Mouse (Mus musculus) A20 (cell line): ENCODE measurements at regions not wholly inside any gene's neighbourhood (a gene's known extent, or its start where the extent isn't known, plus 50 kb on each side); places are given as distances from the start of the nearest gene placed in this dataset.
"Not testable (repeated sequence)": the region's sequence is repeated elsewhere in the genome, so short reads cannot be mapped to it uniquely, and the experiment has no call there.

Experiments used
- DNase-seq: peaks from one replicate; pipeline ENCODE4 v3.0.0-alpha.2; 2011; ENCODE audit warnings: low read depth, low spot score

DNA sequence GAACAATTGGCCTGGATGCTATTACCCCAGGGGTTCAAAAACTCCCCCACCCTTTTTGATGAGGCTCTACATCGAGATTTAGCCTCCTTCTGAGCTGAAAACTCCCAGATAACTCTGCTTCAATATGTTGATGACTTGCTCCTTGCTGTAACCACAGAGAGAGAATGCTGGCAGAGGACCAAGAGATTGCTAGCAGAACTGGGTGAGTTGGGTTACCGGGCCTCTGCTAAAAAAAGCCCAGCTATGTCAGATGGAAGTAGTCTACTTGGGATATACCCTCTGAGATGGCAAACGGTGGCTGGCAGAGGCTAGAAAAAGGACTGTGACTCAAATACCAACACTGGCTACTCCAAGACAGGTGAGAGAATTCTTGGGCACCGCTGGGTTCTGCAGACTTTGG, 63.9 kb upstream of the Gm906 start:
- DNase-seq, result not testable (repeated sequence)

DNA sequence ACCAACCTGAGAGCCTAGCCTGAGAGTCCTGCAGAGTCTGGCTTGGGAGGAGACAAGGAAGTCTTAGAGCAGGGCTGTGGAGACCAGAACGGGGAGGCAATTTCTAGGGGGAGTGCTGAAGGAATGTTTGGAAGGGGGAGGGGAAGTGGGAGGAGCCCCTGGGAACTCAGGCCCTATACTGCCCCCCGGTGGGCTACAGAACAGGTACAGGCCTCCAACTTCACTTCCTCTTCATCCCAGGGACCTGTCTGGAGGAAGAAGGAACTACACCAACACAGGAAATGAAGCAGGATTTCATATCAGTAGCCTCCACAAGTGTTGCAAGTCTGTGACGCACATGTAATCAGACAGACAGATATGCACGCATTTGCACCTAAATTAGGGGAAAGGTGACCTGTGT, 72.4 kb upstream of the Gm906 start:
- DNase-seq, result peak; percentile 45

GRCm38 (mm10) chr13:50328614-50329013, 78.5 kb upstream of the Gm906 start:
- peak; percentile 16 for DNase-seq

DNA sequence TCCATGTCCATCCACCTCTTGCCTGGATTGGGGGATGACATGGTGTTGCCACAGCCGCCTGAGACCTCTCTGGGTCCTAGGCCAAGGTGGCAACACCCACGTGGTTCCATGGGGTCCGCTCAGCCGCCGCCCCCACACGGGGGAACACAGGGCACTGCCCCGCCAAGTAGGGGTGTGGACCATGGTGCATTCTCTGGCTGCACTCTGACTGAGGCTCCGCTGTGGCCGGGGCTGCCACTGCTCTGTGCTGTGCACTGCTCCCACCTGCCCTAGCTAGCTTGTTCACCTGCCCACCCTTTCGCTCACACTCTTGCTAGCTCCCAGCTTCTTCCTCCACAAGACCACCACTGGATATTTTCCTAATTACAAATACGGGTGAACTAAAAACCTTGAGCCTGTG, 73.5 kb upstream of the Fbxw17 start:
- no peak for DNase-seq

GRCm38 (mm10) chr13:50351946-50352345, 65.7 kb upstream of the Fbxw17 start:
- no peak for DNase-seq

DNA sequence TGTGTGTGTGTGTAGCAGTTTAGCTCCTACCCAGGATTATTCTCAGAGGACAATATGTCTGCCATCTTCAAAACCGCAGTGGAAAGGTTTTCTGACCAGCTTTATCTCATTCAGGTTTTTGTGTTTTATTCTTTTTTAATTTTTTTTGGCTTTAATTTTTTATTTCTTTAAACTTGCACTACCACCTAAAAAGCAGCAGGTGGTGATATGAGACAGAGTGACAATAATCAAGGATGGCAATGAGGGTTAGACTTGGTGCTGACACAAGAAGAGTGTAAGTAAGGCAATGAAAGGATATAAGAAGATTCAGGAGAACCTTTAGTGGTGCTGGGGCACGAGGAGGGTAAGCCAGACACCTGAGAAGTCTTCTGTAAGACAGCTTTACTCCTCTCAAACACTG, 62.4 kb upstream of the Fbxw17 start:
- DNase-seq, result peak; percentile 30

- no peak for DNase-seq
Measured at GRCm38 (mm10) chr13:50359536-50359935, 58.1 kb upstream of the Fbxw17 start.
